Mouse (Mus musculus) small intestine, adult 2 months (tissue): ENCODE measurements at regions not wholly inside any gene's neighbourhood (a gene's known extent, or its start where the extent isn't known, plus 50 kb on each side); places are given as distances from the start of the nearest gene placed in this dataset.

Experiments used
- CTCF ChIP-seq: fragments of 200-500 bp; IDR thresholded peaks from 2 replicates; pipeline ENCODE4 v1.5.1; 2012; ENCODE audit warnings: low read depth, mild to moderate bottlenecking, control low read depth, inconsistent platforms, low read length, moderate library complexity, mixed read lengths; ENCODE audit not compliant: insufficient replicate concordance, insufficient read length; ENCODE audit errors: extremely low read depth
- POLR2A ChIP-seq: fragments of 200-500 bp; IDR thresholded peaks from 2 replicates; pipeline ENCODE4 v1.6.1; 2012; ENCODE audit warnings: low read depth, mild to moderate bottlenecking, control low read depth, inconsistent platforms, low read length, moderate library complexity

- TF ChIP-seq CTCF (no peak), POLR2A (no peak)
Observed at GRCm38 (mm10) chr14:16172261-16172660, 76.8 kb upstream of the Ngly1 start.
